Mouse (Mus musculus) lung, postnatal 25 days (tissue): Measurements from ENCODE around the gene Map3k6.

Experiments
- DNase-seq: peaks from one replicate; pipeline ENCODE4 v3.0.0; 2022; ENCODE audit warnings: low spot score

The Map3k6 gene

DNA sequence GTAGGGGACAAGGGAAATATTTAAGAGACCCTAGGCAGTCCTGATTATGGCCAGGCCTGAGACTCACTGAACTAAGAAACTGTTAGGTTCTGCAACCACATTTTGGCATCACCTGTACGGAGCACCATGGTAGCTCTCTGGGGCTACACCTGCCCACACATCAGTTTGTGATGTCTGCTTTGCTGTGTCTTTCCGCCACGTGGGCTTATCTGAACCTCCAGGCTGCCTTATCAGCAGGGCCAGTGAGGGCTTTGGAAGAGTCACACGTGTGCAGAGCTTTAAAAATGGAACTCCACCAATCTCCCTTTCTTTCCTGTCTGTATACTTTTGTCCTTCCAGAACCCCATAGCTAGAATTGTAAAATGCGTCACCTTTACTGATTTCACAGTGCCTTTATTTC is 45.3 kb downstream of the Map3k6 start:
- DNase-seq = no peak

DNA sequence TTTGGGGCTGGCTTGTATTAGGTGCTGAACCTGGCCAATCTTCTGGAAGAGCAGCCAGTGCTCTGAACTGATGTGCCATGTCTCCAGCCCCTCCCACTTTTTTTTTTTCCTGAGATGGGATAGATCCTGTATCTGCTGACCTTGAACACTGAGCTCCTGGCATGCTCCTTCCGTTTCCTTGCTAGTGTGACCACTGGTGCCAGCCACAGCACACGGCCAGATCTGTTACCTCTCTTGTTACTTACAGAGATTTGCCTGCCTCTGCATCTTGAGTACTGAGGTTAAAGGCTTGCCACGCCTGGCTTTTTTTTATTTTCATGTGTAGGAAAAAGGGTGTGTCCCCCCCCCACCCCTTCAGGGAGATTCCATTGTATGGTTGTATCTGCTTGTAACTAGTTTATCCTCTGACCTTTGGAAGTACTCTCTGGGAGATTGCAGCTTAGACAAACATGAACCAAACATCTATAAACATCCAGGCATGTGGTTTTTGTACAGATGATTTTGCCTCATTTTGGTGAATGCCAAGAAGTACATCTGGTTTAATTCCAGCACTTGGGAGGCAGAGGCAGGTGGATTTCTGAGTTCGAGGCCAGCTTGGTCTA is 46.0 kb downstream of the Map3k6 start:
- no peak for DNase-seq

DNA sequence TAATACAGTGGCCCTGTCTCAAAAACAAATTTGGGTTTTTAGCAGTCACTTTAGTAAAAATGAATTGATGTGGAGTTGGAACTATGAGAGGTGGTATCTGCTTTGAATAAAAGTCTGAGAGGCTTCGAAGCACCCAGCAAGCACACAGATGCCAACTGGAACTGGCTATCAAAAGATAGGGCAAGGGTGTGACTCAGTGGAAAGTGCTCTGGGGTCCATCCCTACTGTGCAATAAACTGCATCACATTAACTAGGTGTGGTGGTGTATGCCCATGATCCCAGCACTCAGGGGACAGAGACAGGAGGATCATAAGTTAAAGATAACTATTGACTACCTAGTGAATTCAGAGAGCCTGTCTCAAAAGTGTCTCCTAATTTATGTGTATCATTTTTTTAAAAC is 50.6 kb downstream of the Map3k6 start:
- no peak for DNase-seq

DNA sequence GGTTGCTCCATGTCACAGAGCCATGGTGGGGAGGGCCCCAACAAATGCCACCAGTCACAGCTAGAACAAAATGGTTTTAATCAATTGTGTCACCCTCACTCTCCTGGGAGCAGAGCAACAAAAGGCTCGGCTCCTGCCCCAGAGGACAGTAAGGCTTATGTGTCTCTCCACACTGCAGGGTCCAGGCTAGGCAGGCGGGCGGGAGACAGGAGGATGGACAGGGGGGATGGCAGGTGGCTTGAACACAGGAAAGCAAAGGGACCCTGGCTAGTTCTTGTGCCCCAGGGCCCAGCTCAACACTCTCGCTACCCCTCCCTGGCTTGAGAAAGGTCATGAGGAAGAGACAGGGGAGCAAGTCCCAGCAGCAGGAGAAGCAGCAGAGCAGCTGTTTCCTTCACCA is 51.8 kb downstream of the Map3k6 start:
- no peak for DNase-seq

DNA sequence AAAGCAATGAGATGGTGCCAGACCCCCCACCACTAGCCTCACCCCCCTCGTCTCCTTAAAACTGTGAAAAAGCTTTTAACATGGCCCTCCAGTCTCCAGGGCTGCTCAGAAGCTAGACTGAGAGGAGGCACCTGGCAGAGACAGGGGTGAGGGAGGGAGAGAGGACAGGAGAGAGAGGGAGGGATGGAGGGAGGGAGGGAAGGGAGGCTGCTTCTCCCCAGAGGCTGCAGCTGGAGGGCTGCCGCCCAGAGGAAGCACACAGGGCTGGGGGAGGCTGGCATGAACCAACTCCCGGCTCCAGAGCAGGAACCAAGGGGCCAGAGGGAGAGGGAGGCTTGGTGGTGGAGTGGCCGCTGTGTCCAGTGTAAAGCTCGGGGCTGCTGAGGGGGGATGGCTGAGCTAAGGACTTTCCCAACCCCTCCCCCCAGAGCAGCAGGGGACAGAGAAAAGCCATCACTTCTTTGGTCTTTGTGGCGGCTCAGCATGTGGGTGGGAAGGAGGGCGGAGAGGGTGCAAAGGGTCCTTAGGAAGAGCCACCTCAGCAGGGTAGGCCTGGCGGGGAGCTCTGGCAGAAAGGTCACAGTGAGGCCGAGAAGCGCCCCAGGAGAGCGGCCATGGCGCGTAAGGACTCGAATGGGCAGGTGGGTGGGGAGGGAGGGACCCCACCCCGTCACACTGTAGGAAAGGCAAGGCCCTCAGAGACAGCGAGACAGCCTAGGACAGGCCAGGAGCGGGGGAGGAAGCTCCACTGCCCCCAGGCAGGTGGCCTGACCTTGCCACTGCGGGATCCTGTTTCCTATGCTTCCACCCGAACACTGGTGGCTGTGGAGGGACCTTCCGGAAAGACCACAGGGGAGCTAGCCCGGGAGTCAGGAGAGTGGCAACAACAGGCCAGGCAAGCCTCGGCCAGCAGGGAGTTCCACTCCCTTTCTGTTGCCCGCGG is 52.6 kb downstream of the Map3k6 start:
- DNase-seq = no peak

DNA sequence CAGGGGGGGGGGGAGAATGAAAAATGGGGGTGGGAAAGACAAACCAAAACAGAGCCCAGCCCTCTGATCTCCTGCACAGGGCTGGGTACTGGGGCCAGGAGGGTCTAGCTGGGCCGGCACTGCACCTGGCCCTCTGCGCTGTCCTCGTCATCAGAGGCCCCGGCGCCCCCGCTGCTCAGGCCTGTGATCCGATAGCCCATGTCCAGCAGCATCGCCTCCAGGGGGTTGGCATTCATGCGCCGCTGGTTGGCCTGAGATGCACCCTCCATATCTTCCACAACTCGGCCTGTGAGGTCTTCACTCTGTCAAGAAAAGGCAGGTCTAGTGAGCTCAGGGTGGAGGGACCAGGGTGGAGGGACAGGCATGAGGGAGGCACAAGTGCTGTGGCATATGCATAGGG is 53.5 kb downstream of the Map3k6 start:
- no peak for DNase-seq

DNA sequence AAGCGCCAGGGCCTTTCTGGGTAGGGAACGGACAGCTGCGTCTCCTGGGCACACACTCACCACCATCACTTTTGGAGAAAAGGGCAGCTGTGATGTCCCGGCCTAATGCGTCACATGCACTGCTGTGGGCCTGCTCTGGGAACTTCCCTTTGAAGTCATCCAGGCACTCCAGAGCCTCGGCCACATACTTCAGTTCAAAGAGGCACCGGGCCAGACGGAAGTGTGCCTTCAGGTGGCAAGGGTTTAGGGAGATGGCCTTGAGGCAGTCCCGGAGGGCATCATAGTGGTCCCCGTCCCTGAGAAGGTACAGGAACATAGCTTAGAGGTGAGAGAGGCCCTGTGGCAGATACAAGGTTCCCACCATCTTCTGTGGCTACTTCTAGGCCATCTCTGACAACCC is 56.7 kb downstream of the Map3k6 start:
- no peak for DNase-seq

DNA sequence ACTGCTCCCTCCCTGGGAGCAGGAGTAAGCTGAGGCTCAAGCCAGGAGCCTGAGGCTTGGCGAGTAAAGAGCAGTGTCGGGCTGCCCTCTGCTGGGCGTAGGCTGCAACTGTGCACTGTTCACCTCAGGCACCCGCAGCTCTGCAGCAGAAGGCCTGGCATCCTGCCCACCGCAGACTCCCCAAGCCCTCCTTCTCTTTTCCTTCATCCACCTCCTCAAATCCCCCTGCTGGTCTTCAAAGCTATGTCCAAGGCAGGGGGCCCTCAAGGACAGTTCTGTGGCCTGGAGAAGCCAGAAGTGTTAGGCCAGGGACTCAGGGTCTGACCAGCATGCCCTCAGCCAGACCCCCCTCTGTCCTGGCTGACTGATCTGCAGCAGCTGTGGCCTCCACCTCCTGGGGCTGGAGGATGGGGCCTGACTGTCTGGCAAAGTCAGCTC is 57.2 kb downstream of the Map3k6 start:
- DNase-seq = peak; percentile 73

DNA sequence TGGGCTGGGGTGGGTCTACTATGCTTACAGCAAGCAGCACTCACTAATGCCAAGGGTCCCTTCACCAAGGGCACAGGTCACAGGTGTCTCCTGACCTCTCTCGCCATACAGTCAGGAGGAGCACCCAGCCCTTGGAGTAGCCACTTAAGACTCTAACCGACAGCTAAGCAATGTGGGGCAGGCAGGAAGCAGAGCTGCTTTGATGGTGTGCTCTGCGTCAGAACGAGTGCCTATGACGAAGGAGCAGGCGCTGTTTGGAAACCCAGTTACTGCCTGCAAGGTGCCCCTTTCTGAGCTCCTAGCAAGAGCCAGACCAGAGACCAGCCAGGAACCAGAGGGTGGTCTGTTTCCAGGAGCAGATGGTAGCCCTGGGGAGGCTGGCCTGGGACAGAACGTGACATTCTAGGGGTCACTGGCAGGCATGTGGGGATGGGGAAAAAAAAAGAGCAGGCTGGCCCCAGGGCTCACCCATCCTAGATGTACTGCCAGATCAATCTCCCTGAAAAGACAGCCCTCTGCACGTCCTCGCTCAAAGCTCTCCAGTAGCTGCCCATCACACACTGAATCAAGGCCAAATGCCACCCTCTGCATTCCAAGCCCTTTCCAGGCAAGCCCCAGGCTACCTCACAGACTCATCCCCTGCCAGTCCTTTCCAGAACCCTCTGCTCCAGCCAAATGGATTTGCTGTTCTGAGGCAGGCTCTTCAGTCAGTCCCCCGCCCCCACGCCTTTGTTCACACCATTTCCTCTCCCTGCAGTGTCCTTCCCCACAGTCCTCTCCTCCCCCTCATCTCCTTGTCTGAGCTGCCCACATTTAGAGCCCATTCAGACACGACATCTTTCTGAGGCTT is 58.1 kb downstream of the Map3k6 start:
- DNase-seq = no peak

DNA sequence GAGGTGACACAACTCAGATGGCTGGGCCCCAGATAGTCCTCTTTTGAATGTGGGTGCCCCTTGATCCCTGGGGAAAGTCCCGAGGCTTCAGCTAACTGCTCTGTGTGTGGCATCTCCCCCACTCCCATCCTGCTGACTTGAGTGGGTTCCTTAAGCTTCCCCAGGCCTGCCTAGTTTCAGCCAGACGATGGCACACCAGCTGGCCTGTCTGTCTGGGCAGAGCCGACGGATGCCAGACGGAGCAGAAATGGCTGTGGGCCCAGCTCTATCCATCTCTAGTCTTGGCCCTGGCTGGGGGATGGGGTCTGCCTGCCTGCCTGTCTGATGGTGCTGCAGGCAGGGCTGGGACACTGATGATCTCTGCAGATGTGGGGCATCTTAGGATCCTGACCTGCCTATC is 59.1 kb downstream of the Map3k6 start:
- DNase-seq = no peak

DNA sequence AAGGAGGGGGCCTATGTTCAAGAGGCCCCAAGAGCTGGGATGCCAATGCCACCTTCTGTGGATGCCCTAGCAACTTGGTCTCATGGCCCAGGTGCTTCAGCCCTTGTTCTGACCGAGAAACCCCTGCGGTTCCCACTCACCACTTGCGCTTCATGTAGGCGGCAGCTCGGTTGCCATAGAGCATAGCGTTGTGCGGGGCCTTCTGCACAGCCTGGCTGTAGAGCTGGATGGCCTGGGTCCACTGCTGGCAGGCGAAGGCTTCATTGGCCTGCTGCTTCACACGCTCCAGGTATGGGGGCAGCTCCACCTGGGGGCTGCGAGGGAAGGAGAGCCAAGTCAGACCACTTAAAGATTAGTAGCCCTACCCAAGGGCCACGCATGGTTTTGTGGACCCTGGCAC is 59.8 kb downstream of the Map3k6 start:
- no peak for DNase-seq

DNA sequence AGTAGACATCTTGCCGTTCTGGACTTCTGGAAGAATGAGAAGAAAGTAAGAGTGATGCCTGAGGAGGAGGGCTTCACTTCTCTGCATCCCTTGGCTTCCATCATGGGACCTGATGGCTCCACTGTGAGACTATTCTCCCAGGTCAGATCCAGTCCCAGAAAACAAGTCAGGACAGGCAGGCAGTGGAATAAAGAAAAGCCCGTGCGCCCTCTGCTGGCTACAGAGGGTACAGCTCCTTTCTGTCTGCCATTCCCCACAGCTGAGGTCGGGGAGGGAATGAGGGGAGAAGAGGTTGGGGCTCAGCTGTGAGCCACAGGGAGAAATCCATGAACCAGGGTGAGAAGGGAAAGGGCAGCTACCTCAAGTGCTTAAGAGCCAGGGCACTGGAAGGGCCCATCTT is 61.2 kb downstream of the Map3k6 start:
- peak; percentile 59 for DNase-seq
